Mouse (Mus musculus) thymus, postnatal 0 days (tissue): ENCODE data around the gene Pdgfc. TPM values are rescaled to one million over a fixed set of nuclear protein-coding genes. Genes with fewer than 3 reads are reported as not detected.
A peak's percentile ranks its signal among the peaks of the same experiment; 100 is the strongest.

Source experiments
- DNase-seq: peaks from one replicate; pipeline ENCODE4 v3.0.0-alpha.2; 2015; ENCODE audit warnings: low spot score
- polyA plus RNA-seq: library from polyadenylated mRNA; unstranded; fragments of >200 nt; fragmentation: Nextera tagmentation; extraction: Ambion mirVana; gene quantifications from 2 replicates; pipeline ENCODE4 v1.2.1, GENCODE M21; 2015

The Pdgfc gene
- polyA plus RNA-seq, 1 experiment from 2014 or later: 2.1 TPM

DNA sequence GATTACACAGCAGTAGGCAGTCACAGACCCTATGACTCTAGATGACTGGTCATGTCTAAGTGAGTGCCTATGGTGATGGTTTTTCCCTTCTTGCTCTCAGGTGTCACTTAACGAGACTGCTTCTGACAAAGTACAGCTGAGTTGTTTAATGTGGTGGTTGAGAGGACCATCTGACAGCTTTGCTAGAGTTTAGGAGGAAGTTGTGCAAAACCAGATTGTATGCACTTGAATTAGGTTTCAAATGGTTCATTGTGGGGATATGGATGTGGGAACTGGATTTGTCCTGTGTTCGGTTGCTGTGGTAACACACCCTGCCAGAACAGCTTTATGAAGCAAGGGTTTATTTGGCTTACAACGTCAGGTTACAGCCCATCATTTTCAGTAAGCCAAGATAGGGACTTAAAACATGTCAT lies 112.9 kb downstream of the Pdgfc start:
- DNase-seq: peak; percentile 26

DNA sequence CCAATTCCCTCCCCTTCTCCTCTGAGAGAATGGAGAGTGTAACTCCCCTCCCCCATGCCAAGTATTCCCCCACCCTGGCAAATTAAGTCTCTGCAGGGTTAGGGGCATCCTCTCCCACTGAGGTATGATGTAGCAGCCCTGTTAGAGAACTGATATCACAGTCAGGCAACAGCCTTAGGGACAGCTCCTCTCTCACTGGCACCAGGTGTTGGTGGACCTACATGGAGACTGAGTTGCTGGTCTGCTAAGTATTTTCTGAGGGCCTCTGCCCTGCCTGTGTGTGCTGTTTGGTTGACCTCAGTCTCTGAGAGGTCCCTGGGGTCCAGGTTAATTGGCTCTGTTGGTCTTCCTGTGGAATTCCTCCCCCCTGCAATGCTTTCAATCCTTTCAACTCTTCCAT lies 114.0 kb downstream of the Pdgfc start:
- DNase-seq: no peak

DNA sequence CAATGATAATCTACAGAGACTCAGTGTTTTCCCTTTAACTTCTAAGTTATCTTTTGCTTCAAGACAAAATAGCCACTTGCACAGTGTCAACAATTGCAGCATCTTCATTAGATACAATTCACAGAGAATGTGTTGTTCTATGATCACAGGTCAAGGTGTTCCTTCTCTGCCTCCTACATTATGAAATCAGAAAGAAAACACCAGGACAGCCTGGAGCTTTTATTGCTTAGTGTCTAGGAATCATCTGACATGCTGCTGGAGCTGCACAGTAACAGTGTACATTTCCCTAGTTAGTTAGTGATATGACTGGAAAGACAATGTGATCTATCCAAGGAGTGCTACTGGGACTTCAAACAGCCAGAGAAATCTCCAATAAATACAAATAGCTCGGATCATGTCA lies 118.2 kb downstream of the Pdgfc start:
- no peak for DNase-seq

DNA sequence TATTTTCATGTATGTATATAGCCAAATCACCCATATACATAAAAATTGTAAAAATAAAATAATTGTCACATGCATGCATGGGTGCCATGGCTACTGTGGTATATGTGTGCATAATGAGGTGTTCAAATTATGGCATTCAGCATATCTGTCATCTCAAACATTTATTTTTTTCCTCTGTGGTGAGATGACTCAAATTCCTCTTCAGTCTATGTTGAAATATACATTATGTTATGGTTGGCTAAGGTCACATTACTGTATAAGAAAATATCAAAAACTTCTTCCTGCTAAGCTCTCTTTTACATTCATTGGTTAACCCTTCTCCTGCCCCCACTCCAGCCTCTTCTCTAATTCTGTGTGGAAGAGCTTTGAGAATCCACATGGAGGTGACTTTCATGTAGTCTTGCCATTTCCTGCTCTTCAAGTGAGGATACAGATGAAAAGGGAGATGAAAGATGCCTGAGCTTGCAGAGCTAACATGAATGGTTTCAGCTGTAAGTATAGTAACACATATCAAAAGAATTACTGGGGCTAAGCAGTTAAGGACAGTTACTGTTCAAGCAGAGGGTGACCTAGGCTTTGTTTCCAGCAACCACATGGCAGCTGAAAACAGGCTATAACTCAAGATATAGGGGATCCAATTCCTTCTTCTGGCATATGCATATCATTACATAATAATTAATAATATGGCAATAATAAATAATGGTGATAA lies 124.4 kb downstream of the Pdgfc start:
- no peak for DNase-seq

DNA sequence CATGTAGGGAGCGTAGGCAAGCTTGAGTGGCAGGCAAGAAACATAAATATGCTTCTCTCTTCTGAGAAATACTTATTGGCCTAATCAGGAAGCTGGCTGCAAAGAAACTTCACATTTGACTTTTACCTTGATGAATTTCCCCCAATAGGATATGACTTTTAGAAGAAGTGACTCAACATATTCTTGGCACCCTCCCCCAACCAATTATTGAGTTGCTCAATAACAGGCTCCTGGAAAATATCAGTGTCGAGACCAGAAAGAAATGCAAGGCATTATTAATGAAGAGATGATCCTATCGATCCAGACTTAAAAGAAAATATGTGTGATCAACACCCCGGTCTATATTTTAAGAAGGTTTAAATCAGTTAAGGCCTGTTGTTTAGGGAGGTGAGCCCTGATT lies 125.9 kb downstream of the Pdgfc start:
- no peak for DNase-seq

DNA sequence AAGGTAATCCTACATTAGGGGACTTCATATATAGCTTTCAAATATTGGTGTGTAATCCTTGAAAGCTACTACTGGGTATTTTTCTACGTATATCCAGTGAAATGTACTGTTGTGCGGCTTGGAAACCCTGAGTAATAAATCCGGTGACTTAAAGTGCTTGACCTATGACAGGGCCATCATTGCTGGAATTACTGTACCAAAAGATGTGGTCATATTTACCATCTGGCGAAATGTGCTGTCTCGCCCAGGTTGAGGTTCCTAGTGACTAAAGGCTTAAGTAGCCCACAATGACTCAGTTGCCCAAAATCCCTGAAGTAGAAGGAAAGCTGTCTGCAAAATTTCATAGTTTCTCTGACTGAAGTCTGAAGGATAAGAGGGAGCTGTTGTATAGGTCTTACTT lies 127.9 kb downstream of the Pdgfc start:
- no peak for DNase-seq

DNA sequence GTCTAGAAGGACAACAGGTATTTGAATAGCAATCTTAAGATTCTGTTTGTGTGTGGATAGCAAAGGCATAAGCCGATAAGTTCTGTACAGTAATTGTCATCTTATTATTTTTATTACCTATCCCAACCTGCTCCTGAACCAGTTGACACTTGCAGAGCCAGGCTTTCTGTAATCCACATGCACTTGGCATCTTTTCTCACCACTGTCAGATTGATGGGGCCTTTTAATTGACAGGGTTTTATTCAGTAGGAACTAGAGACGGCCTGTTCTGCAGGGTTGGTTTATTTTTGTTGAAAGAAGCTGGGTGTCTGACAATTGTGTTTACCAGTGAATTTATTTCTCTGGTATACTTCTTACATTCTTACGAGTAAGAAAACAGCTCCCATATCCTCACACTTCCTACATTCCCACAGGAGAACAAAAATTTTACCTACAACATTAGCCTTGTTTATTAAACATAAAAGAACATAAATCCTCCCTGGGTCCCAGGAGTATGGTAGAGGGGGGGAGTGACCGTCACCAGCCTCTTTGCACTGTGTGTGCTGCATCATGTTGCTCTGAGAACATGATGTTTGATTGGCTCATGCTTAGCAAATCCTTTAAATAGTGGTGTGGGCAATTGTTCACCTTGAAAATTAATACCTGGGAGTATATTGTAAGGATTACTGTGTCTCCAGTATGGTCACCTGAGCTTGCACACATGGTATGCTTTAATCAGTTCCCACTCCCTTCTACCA lies 134.0 kb downstream of the Pdgfc start:
- DNase-seq: no peak

DNA sequence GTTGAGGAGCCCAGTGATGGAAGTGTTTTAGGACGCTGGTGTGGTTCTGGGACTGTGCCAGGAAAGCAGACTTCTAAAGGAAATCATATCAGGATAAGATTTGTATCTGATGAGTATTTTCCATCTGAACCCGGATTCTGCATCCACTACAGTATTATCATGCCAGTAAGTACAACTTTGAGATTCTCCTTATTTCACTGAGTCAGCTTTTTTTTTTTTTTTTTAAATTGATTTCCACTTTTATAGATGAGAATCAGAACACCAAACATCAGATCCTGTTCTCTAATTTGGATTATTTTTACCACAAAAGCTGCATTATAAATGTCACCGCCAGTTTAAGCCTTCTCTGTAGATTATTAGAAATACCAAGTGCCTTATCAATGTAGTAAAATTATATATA lies 138.6 kb downstream of the Pdgfc start:
- no peak for DNase-seq

DNA sequence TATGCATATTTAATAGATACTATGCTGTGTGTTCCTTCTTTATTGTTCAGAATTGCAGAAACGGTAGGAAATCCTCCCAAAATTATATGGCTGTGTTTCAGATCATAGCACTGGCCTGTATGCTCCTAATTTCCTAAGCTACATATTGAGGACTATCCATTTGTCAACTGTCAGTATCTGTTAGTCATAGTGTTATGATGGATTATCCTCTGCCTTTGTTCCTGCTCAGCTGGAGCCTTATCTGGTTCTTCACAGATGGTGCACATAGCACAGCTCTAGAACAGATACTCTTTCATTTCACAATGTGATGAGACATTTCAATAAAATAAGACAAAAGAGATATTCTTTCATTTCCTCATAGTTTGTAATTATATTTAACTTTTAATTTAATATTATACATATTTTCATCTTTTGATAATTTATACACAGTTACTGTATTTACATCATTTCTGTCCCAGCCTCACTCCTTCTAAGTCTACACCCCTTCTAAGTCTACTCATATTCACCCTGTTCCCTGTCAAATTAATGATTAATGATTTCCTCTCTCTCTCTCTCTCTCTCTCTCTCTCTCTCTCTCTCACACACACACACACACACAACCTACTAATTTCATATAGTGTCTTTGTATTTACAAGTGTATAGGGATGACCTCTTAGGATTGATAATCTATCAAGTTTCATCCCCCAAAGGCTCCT lies 145.2 kb downstream of the Pdgfc start:
- DNase-seq: no peak

DNA sequence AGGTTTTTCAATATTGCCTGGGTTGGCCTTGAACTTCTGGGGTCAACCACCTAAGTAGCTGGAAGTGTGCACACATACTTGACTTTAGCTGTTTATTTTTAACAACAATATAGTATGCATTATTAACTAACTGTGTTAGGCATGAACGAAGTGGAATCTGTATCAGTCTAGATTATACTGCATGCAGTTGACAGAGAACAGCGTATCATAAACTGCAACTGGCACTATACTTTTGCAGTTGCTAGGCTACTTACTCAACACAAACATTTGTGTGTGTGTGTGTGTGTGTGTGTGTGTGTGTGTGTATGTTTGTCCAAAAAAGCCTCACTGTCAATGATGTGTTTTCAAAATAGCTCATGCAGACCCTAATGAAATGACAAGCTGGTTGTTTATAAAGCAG lies 160.7 kb downstream of the Pdgfc start:
- no peak for DNase-seq

DNA sequence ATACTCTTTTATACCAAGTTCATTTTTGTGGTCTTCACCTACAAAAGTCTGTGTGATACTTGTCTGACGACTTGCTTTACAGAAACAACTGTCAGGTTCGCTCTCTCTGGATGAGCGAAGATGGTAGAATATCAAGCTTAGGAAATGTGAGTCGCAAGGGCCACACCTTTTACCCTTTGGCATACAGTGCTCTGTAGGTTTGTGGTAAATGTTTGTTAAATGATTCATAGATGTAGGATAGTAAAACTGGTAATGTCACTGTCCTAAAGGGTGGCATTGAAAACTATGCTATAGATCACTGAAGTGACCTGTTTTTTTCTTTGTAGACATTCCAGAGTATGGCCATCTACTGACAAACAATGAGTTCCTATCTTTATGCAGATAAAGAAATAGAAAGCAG lies 161.4 kb downstream of the Pdgfc start:
- DNase-seq: no peak

DNA sequence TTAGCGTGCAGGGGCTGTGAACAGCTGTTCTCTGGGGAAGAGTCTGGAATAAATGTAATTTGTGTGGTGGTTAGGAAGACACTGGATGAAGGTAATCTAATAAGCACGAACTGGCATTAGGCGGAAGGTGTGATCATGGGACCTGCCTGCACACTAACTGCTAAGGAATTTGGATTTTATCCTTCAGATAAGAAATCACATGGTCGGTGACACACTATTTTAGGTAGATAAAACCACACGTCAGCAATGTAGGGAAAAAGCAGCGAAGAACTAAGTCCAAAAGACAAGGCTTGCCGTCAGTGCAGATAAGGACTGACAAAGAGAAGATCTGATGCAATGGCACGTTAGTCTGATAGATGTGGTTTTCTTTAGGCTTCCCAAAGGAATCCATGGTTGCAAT lies 164.4 kb downstream of the Pdgfc start:
- no peak for DNase-seq

DNA sequence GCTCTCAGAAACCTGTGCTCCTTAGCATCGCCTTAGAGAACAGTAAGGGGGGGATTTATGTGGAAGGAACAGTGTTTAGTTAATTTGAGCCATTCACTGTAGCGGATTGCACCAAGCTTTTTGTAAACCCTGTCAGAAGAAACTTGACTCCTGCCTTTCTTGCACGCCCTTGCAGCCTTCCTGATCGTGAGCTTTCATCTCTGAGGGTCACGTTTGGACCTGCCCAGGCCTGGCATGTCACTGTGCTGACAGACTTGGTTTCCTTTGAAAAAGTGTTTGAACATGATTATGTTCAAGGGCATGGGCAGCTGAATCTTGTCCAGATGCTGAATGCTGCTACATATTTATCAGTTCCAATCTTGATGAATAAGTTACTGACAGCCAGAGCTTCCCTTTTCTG lies 169.0 kb downstream of the Pdgfc start:
- DNase-seq: no peak

DNA sequence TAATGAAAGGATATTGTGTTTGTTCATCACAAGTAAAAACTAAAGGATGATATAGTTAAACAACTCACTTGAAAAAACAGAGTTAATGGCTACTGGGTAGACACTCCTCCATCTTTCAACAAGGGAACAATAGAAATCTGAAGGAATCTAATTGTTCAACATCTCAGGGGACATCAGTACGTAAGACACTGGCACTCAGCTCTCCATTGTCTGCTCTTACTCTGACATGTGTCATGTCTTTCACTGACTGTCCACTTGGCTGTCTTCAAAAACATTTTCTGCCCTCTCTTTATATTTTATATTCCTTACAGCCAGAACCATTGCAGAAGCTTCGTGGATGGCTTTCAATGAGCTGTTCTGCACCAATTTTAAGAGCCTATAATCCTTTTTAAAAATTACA lies 172.0 kb downstream of the Pdgfc start:
- DNase-seq: no peak

DNA sequence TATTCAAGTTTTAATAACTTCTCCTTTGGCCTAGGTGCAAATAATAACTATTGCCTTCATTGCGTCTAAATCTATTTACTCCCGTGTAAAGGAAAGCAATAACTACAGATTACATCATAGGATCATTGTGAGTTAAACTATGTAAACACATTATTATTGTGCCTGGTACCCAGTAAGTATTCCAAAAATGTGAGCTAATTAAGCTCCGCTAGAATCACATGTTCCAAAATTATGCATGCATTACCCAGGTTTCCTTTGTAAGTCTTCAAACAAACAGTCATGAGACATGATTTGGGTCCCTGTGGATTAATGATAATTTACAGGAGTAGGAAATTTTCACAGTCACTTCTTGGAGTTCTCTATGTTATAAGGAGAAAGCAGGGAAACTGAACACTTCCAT lies 174.9 kb downstream of the Pdgfc start:
- no peak for DNase-seq

DNA sequence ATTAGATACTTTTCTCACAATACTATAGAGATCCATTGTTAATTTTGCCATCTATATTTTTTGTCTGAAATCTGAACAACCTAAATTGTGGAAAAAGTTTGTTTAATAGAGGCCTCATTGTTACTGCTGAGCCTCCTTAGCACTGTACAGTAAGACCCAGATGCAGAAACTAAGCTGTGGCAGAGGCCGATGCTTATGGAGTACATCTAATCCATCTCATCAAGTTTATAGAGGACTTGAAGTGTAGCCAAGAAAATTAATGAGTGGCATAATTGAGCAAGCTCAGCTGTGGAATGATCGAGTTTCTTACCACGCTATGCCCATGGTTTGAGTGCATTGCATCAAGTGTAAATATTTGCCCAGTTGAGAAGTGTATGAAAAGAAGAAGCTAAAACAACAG lies 175.4 kb downstream of the Pdgfc start:
- no peak for DNase-seq

DNA sequence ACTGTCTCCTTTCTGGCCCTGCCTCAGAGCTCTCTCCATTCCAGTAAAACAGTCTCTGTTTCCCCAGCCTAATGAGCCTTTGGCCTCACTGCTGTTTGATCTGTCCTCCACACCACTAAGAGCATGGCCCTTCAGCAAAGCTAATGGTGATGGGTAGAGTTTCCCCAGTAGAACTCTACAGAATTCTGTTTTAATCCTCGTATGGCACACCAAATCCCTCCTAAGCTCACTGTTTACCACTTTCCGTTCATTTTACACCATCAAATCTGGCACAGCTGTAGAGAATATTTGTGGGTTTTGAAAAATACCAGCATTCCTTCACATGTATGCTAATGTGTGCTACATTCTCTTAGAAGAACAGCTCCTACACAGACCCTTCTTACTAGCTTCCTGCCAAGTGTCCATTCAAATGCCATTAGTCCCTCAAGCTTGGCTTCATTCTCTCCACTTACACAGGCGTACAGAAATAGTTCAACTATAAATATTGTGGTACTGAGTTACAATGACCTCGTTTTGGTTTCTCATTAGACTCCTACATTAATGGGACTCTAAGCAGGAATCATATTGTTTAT lies 179.4 kb downstream of the Pdgfc start:
- DNase-seq: no peak

DNA sequence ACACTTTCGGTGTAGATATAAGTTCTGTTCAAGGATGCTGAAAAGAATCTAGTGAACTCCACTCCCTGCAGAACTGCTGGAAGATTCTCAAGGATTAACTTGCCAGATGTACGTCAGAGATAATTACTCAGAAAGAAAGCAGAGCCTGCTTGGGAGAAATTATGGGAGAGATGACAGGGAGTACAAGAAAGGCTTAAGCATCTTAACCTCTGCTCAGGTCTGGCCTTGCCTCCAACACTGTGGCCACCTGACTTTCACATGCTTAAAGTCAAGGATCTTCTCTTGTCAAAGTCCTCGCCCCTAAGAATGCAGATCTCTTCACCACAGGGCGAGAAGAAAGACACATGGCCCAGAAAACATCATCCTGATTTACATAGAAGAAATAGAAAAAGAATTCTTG lies 185.5 kb downstream of the Pdgfc start:
- DNase-seq: no peak

DNA sequence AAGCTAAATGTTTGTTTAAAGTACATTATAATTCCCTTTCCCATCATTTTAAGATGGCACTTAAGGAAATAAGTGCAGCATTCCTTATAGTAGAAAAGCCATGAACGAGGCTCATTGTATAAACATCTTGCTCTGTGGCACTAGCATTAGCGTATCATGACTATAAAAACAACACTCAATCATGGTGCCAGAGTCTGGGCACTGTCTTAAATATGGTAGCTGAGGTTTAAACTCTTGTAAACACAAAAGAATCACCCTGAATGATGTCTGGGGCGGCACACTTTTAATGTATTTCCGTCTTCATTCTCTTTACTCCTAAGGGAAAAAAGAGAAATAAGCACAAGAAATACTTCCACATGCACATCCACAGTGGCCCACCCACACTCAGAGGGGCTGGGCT lies 192.1 kb downstream of the Pdgfc start:
- no peak for DNase-seq

DNA sequence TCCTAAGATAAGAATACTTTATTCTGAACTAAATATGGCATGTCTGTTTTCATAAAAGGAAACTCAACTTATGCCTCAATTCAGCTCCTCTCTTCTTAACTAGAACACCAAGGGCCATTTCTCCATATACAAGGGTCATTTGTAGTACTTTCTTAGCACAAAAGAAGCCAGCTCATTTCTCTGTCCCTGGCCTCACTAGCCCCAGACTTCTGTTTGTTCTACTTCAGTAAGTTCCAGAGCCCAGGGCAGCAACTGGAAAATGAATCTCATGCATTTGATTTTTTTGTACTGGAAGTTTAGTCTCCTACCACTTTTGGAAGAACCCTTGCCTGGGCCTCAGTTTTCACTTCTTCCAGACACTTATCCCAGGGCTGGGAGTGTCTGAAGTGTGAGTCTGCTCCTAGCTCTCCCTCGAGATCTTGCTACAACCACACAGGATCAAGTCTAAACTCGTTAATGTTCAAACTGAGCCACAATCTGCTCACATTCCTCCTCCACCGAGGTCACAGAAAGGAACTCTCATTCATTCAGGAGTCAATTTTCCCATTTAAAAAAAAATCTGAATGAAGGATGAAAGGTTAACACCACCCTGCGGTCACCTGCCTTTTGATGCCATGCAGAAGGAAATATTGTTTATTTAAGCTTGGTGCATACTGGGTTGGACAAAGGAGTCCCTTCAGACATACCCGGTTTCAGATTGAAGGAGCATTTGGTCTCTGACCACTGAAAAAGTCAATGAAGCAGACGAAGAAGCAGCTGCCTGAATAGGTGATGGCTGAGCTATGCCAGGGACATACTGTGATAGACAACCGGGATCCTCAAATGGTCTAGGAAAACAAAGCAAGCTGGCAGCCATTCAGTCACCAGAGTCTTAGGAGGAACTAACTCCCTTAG lies 206.7 kb downstream of the Pdgfc start:
- DNase-seq: no peak

DNA sequence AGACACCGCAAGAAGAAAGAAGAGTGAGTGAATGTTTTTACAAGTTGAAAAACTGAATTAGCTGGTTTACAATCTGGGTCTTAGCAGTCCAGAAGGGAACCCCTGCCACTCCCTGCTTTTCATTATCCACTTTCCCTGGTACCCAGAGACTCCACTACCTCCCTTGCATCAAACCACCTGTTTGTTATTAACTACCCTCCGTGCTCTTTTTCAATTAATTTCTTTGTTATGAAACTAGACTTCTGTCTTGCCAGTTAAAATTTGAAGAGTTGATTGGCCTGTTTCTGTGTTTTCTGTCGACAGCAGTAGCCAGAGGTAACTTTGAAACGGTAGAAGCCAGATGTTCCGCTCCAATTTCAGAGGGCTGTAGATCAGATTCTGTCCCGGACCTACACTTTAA lies 207.4 kb downstream of the Pdgfc start:
- no peak for DNase-seq
